Mouse (Mus musculus) left cerebral cortex, postnatal 25 days (tissue): ENCODE measurements at regions not wholly inside any gene's neighbourhood (a gene's known extent, or its start where the extent isn't known, plus 50 kb on each side); places are given as distances from the start of the nearest gene placed in this dataset.

Source experiments
- DNase-seq, 2 experiments: peaks; one replicate each; pipeline ENCODE4 v3.0.0; 2022; ENCODE audit warnings: low spot score in 2 of 2, mixed read lengths in 1 of 2
- intact Hi-C: fragments of 180-260 bp; cut with DNase I; formaldehyde crosslinking; loops from one replicate; pipeline ENCODE4 v1.15.1; 2025

DNA sequence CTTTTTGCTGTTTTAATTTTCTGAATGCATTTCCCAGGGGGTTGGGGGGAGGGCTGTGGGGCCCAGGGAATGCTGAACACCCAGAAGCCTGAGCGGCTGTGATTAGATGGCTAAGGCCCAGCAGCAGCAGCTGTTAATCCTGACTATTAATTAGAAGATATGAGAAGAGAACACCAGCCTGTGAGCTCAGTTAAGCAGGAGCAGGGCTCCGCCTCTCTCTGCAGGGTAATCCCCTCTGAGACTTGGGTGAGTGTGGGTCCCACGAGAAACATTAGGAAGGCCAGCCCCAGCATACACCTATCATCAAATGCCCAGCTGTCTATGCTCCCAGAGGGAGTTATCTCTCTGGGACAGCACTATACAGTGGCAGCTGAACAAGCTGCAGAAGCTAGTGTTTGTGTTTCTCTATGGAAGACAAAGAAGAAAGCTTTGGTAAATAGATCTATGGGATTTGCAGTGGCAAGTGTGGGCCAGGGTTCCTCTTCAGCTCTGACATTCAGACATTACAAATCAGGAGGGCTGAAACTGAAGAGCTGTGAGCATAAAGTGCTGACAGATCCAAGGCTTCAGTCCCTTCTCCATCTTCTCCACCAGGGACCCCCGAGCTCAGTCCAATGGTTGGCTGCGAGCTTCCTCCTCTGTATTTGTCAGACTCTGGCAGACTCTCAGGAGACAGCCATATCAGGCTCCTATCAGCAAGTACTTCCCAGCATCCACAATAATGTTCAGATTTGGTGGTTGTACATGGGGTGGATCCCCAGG lies 781.9 kb downstream of the Gm9195 start:
- intact Hi-C loops = no loop called here
- no peak for DNase-seq

DNA sequence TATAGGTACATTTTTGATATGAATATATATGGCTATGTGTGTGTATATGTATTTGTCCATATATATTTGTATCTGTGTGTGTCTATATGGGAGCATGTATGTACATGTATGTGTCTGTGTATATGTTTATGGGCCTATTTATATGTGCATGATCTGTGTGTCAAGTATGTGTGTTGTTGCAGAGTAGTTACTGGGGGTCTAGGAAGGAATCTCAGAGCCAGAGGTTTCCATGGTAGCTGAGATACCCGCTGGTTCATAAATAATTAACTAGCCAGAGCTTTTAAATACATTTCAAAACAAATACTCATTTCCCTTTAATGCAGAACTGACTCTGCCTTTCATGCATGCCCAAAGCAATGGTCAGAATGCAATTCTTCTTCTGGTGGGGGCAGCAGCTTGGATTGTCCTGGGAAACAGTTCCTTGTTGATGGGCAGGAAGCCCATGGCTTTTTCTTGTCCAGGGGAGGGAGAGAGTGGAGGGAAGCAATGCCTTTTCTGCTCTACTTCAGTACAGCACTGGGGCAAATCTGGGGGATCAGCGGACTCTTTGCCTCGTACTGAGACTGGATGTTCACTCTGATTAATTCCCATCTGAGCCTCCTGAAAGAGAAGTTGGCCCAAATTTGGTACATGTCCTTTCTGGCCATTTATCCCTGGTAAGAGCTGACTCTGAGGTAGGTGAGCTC lies 798.7 kb downstream of the Gm9195 start:
- DNase-seq = no peak
- intact Hi-C loops = no loop called here

DNA sequence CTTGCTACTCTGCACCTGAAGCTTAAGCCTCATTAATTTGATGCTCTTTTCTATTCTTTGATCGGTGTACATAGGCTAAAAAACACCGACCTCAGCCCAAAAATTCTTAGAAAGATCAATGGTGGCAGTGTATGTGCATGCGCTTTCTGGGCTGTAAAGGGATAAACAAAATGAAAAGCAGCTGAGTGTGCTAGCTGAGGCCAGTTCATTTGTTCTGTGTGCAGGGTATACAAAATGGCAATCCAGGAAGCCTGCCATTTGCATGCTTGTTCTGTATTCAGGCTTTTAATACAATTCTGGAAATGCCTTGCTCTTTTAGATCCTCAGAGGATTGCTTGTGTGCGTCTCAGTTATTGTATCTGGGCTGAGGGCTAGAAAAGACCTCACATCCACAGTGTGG lies 817.1 kb downstream of the Gm9195 start:
- intact Hi-C loops = loop anchor here (5.0 kb wide), 1 partner anchor 892 kb away; no protein-coding TSS in a partner anchor
- DNase-seq = no peak

DNA sequence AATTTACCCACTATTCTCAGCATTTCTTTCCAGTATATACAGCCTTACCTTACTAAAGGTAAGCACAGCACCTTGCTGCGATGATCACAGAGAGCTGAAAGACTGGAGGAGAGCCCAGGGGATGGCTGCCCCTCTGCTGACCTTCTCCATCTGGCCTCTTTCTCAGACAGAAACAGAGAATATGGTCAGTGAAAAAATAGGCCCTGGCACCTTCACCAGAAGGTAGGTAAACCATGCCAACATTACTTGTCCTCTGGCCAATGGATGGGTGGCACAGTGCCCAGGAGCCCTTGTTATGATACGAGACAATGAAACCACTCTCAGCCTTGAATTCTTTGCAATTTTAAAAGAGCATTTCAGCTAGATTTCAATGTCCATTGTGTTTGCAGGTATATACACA lies 817.8 kb downstream of the Gm9195 start:
- DNase-seq = peak; percentile 3 to 32
- intact Hi-C loops = loop anchor here (5.0 kb wide), 1 partner anchor 892 kb away; no protein-coding TSS in a partner anchor

DNA sequence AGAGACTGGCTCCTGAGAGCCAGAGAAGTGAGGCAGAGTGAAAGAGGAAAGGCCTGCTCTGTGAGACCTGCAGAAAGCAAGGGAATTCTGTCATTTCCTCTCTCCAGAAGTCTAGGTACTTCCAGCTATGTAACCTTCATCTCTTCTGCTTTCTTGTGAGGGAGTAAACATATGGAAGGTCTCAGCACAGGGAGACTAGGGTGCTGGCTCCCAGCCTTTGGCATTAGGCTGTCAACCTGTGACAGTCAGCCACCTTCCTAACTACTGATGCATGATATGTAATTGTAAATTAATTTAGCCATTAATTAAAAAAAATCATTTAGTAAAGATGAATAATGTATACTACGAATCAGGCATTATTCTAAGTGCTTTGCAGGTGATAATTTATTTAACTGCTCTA lies 819.2 kb downstream of the Gm9195 start:
- intact Hi-C loops = loop anchor here (5.0 kb wide), 1 partner anchor 890 kb away; no protein-coding TSS in a partner anchor
- DNase-seq = no peak

DNA sequence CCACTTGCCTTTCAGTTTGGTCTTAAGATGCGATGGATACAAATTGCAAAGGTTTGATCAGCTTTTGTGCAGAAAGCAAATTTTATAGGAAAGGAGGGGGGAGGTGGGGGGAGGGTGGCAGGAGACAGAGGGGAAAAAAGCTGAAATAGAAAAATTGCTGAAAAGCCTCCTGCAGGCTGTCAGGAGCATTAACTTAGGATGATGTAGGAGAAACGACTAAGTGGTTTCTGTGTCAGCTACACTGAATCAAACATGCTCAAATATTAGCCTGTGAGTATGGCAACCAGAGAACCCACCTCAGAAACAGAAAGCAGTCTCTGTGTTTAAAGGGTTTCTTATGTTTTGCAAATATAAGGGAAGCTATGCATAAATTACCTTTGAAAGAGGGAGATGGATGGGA lies 819.6 kb downstream of the Gm9195 start:
- DNase-seq = no peak
- intact Hi-C loops = loop anchor here (5.0 kb wide), 1 partner anchor 890 kb away; no protein-coding TSS in a partner anchor

DNA sequence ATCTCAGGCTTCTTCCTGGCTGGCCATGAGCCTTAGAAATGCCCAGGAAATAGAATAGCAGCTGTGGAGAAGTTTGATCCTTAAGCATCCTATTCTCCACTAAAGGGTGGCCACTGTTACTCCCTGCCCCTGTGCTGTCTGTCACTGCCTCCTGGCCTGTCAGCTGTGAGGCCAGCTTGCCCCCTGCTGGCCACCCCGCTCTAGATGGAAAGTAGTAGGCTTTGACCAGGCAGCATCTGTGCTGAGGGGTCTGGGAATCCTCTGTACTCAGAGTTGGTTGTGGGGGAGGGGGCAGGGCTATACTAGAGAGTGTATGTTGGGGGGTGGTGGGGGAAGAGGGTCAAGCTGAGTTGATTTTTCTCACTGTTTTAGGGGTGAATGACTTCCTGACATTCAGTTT lies 821.2 kb downstream of the Gm9195 start:
- intact Hi-C loops = loop anchor here (1.0 to 5.0 kb wide), 2 partner anchors 776 to 888 kb away; no protein-coding TSS in a partner anchor
- peak; percentile 26 to 48 for DNase-seq

DNA sequence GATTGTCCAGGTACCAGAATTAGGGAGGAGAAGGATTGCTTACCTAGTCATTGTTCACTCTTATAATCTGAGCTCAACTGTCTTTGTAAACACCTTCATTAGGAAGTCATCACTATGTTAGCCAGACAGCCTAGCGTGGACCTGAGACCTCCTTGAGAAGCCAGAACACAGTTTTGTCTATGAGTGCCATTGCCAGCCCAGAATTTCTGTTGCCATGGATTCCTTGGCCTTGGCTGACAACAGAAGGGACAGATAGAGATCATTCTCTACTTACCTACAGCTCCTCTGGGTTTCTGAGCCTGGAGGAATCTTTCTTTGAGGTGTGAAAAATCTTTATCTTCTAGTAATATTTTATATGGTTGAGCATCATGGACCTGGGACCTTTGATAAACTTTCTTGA lies 825.0 kb downstream of the Gm9195 start:
- no peak for DNase-seq
- intact Hi-C loops = loop anchor here (10.0 kb wide), 1 partner anchor 192 kb away; no protein-coding TSS in a partner anchor

DNA sequence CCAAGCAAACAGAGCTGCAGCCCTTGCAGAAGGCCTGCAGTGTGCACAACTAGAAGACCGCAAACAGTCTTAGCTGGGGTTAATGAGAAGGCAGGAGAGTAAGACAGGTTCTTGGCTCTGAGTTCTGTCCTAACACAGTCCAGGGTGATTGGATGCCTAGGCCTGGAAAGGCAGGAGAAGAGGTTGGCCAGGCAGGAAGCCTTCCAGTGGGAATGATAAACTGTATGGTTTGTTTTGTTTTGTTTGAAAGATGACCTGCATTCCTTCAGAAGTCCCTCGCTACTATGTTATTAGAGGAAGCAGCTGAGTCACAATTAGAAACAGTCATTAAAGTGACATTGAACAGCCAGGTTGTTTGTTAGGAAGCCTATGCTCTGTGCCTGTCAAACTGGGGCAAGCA lies 831.5 kb downstream of the Gm9195 start:
- intact Hi-C loops = loop anchor here (10.0 kb wide), 1 partner anchor 185 kb away; no protein-coding TSS in a partner anchor

DNA sequence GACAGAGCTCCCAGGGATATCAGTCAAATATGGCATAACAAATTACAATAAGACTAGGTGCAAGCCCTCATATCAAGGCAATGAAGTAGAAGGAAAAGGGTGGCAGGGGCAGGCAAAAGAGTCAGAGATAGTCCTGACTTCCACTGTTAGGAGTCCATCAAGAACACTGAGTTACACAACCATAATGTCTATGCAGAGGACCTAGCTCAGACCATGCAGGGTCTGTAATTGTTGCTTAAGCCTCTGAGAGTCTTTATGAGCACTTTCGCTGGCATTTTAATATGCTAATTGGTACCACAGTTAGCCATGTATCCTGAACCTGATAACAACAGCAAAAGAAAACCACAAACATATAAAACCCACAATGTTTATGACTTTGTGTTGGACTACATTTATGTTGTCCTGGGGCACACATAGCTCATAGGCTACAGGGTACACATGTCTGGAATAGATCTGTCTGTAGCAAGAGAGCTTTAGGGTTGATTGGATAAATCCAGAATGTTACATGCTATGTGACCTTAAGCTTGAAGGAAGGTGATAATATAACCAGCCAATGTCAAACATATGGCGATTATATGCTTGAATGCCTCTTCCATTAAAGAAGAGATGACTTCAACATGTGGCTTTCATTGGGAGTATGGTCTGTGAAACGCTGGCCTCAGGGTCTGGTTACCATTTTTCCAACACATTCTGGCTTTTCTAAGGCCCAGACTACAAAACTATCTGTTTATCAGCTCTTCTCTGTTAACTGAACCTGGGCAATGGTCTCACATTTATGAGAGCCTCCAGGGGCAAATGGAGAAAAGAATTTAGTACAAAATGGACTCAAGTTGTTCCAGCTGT lies 836.6 kb downstream of the Gm9195 start:
- DNase-seq = no peak
- intact Hi-C loops = no loop called here

More for the DNA sequence above, 831.5 kb downstream of the Gm9195 start:
- DNase-seq = no peak

DNA sequence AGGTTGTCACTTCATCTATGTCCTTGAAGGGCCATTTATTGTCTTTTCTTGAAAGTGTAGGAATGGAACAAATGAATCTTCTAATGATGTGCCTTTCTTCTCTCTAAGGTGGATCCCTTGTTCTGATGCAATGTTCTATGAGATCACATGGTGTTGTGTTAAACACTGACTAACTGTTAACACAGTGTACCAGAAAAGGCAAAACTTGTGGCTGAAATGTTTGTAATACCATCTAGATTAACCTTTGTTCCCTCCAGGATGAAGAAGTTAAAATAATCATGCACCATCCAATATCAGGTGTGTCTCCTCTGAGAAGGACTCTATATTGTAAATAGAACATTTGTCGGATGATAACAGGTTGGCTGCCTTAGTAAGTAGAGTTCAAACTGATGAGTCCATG lies 849.1 kb downstream of the Gm9195 start:
- intact Hi-C loops = no loop called here
- no peak for DNase-seq

DNA sequence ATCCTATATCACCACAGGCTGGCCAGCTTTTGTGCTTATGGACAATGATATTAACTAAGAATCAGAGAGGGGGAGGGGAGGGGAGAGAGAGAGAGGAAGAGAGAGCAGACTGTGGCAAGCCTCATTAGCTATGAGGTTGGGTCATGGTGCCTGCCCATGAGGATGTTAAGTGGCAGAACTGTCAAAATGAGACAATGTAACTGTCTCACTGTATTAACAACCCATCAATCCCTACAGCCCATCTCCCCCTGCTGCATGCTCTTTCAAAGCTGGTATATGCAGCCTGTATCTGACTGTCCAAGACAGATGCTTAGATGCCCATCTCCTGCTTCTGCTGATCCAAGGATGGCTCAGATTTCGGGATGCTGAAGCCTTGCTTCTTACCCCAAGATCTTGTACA lies 852.6 kb downstream of the Gm9195 start:
- DNase-seq = no peak
- intact Hi-C loops = no loop called here

DNA sequence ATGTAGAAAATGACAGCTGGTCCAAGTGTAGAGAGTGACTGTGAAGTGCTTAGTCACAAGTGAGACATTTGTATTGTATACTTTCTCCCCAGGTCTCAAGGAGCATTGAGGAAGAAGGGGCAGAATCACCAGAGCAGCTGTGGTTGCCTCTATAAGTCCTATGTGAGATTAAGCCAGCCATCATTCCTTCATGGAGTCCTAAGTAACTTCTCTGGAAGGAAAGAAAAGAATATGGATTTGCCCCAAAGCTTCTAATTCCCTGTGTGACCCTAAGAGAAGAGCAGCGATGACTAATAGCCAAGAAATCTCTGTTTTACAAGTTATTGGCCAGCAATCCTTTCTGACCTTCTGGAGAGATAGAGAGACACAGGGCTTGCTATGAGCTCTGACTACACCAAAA lies 856.5 kb downstream of the Gm9195 start:
- no peak for DNase-seq
- intact Hi-C loops = no loop called here

DNA sequence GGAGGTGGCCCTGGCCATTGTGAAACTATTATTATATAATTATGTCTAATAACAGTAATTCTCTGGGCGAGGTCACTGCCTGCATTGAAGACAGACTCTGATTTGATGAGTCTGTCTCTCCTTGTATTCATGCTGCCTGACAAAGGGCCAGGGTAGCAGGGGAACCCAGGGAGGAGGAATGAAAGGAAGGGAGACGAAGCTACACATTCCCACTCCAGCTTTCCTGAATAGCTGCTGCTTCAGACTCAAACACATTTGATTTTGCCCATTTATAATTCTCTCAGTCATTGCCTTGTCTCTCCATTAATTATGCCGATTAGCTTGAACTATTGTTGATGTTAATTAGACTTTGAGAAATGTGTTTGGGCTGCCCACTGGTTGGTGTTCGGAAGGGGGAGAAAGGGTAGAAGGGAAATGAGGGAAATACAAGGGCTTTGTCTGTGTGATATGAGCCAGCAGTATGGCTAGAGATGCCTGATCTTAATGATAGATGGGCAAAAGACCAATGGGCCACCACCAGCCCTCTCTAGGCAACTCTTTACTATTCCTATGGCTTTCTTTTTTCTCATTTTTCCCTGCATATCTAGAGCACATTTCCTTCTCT lies 881.8 kb downstream of the Gm9195 start:
- DNase-seq = no peak
- intact Hi-C loops = no loop called here

DNA sequence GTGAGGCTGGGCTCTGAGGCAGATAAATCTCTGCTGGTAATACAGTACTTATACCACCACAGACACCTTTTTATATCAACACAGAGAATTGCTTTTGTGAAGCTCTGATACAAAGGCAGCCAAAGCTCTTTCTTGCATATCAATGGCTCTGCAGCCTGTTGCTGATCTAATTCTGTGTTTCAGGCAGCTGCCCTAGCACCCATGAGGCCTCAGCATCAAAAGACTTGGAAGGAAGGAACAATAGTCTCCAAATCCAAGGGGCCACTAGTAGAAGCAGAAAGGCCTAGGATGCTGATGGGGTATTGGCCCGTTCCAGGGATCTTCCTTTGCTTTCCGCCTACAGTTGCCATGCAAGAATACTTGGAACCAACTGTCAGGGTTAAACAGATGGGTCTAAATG lies 887.9 kb downstream of the Gm9195 start:
- no peak for DNase-seq
- intact Hi-C loops = no loop called here

DNA sequence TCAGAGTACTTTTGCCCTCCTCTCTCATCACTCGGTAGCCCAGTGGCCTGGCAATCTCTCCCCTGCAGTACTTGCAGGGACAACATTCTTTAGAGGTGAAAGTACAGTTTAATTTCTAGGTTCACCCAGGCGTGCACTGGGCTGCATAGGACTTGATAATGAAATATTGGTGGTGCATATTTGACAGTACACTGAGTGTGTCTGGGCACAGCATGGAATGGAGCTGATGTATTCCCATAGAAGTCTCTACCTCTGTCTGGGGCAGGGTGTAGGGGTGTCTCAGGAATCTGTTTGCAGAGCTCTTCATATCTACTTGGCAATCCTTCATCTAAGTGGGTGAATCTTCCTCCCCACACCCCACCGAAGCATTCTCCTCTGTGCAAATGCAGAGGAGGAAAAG lies 893.8 kb downstream of the Gm9195 start:
- DNase-seq = peak in 1 of 2 experiments; percentile 24
- intact Hi-C loops = no loop called here

DNA sequence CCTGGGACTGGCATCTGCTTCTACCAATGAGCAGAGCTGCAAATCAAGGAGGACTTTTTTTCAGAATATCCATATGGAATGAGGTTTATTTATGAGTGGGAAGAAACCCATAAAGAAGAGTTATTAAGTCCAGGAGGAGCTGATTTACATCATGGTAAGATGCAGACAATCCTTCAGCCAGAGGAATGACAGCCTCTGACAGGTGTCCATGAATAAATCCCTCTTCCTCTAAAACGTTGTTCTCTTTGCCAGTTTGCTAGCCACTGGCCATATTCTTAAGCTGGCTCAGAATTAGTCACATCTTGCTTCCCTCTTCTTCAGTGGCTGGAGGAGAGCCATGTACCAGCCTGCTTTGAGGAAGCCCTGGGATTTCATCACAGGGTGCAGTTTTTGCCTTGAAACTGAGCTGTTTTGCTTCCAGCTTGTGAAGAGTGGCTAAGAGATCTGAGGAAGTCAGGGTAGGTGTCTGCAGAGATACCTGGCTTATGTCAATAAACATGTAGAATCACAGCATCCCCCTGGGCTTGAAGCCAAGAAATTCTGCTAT lies 902.9 kb downstream of the Gm9195 start:
- intact Hi-C loops = loop anchor here (5.0 kb wide), 3 partner anchors 139 to 649 kb away; no protein-coding TSS in a partner anchor

DNA sequence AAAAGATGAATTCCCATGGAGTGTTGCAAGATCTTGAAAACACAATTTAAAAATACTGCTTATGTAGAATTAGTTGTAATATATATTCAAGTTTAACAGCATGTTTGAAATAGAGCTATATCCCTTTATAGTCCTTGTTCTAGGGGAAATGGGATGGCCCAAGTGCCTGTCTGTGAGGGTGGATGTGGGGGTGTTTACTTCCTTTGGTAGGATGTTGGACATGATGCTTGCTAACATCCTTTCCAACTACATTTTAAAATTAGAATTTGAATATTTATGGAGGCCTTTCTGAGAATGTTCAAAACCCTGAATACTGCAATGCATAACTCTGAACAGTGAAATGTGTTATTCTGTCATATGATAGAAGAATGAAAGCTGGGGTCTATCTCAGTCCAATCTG lies 903.6 kb downstream of the Gm9195 start:
- DNase-seq = peak in 1 of 2 experiments; percentile 88
- intact Hi-C loops = loop anchor here (5.0 kb wide), 3 partner anchors 139 to 649 kb away; no protein-coding TSS in a partner anchor

More for the DNA sequence above, 902.9 kb downstream of the Gm9195 start:
- DNase-seq = peak in 1 of 2 experiments; percentile 76

DNA sequence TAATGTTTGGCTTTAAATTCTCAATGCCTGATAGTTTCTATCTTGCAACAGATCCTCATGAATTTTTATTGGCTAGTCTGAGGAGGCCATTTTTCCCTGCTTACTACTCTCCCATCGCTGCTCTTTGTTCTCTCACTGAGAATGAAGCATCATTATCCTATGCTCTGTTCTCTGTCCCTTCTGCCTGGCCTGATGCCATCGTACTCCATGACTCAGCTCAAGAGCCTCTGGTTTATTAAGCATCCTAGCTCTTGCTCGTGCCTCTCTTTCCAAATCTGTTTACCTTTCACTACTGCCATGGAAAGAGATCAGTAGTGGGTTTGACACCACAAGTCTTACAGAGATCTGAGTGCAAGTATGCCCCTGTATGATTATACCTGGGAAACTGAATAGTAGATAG lies 926.8 kb downstream of the Gm9195 start:
- no peak for DNase-seq
- intact Hi-C loops = no loop called here
